Mouse (Mus musculus): ENCODE results near the gene Gm5039. TPM values are rescaled to one million over a fixed set of nuclear protein-coding genes. Genes with fewer than 3 reads are reported as not detected.
"Not testable (repeated sequence)": the region's sequence is repeated elsewhere in the genome, so short reads cannot be mapped to it uniquely, and the experiment has no call there.

Gm5039 gene
- polyA plus RNA-seq, 1 experiment from 2014 or later = 0.14 TPM

- no peaks in the 10 kb centered on the region for H3K27me3 ChIP-seq
- in situ Hi-C loops (cut with MboI; ENCODE audit: low pct_unique_long_range_greater_than_20kb) = no loop called here
- TF ChIP-seq CTCF (IDR thresholded peaks at IDR 0.05) = no peak
- ATAC-seq (no peak), DNase-seq (ENCODE audit: low read depth, low spot score) (no peak)
- POLR2A ChIA-PET = no interaction called here
- CTCF ChIA-PET = no interaction called here
These were observed 9.3 kb downstream of the Gm5039 start for GRCm38 (mm10) chr12:88314556-88314955.

GRCm38 (mm10) chr12:88297171-88297570 is 26.7 kb downstream of the Gm5039 start:
- POLR2A ChIA-PET; CTCF ChIA-PET; H3K27me3 ChIP-seq; DNase-seq (ENCODE audit: low read depth, low spot score); in situ Hi-C loops (cut with MboI; ENCODE audit: low pct_unique_long_range_greater_than_20kb); ATAC-seq: not testable (repeated sequence)

- CTCF ChIA-PET; POLR2A ChIA-PET; ATAC-seq; DNase-seq (ENCODE audit: low read depth, low spot score); in situ Hi-C loops (cut with MboI; ENCODE audit: low pct_unique_long_range_greater_than_20kb); H3K27me3 ChIP-seq: not testable (repeated sequence)
These were observed 30.7 kb downstream of the Gm5039 start for GRCm38 (mm10) chr12:88293082-88293481.

- in situ Hi-C loops (cut with MboI; ENCODE audit: low pct_unique_long_range_greater_than_20kb); ATAC-seq; POLR2A ChIA-PET: not testable (repeated sequence)
These were observed 38.6 kb downstream of the Gm5039 start for GRCm38 (mm10) chr12:88285224-88285623.

GRCm38 (mm10) chr12:88274400-88274799 is 49.4 kb downstream of the Gm5039 start, which contains the start of gene Gm5662:
TSS of gene Gm5662 (minus strand) at chr12:88274500.
- CTCF ChIA-PET = not testable (repeated sequence)

More at GRCm38 (mm10) chr12:88285224-88285623, 38.6 kb downstream of the Gm5039 start:
- CTCF ChIA-PET; H3K27me3 ChIP-seq; DNase-seq (ENCODE audit: low read depth, low spot score): not testable (repeated sequence)

More at GRCm38 (mm10) chr12:88274400-88274799, 49.4 kb downstream of the Gm5039 start, which contains the start of gene Gm5662:
- H3K27me3 ChIP-seq; DNase-seq (ENCODE audit: low read depth, low spot score); ATAC-seq; POLR2A ChIA-PET; in situ Hi-C loops (cut with MboI; ENCODE audit: low pct_unique_long_range_greater_than_20kb): not testable (repeated sequence)

Other genes starting within 250 kb of the Gm5039 start
- not detected for gene Gm16368, start 240.3 kb downstream of the Gm5039 start, polyA plus RNA-seq (2021)
- gene Gm10436, start 141.9 kb downstream of the Gm5039 start, polyA plus RNA-seq (2021) = not detected
- gene Gm8332, start 73.9 kb downstream of the Gm5039 start, polyA plus RNA-seq (2021) = 14.2 TPM
- 0.63 TPM for gene Gm5662, start 49.5 kb downstream of the Gm5039 start, polyA plus RNA-seq (2021)
- gene Adck1, start 36.5 kb upstream of the Gm5039 start, polyA plus RNA-seq (2021) = 23.1 TPM

All from Patski (cell line).